Mouse (Mus musculus): ENCODE measurements at regions not wholly inside any gene's neighbourhood (a gene's known extent, or its start where the extent isn't known, plus 50 kb on each side); places are given as distances from the start of the nearest gene placed in this dataset.

- Histone ChIP-seq H3K4me1 (ENCODE audit: control insufficient read depth, insufficient read depth, low read length) (no peaks in the 10 kb centered on the region), H3K36me3 (ENCODE audit: control insufficient read depth, insufficient read depth, low read length) (no peaks in the 10 kb centered on the region), H3K4me3 (replicated peaks; ENCODE audit: low read length) (no peak overlapping the region), H3K4me2 (ENCODE audit: low read depth, low read length) (no peak overlapping the region), H3K27ac (ENCODE audit: low read length) (no peak overlapping the region), H3K9me3 (replicated peaks; ENCODE audit: control insufficient read depth, low read length) (no peaks in the 10 kb centered on the region), H3K9ac (ENCODE audit: low read length) (no peak overlapping the region), H3K27me3 (ENCODE audit: control insufficient read depth, insufficient read depth, low read length) (no peaks in the 10 kb centered on the region)
- no peak for ATAC-seq (ENCODE audit: insufficient read depth, low FRiP score)
- 39% methylated on average over 14 of the region's 14 CpGs for WGBS
These were observed 104.1 kb upstream of the Kdm8 start for GRCm38 (mm10) chr7:125340326-125340905.

GRCm38 (mm10) chr7:125349606-125350005 is 94.9 kb upstream of the Kdm8 start:
- H3K27ac ChIP-seq (ENCODE audit: low read length): no peak overlapping the region
- no peak overlapping the region for H3K4me2 ChIP-seq (ENCODE audit: low read depth, low read length)
- no peaks in the 10 kb centered on the region for H3K4me1 ChIP-seq (ENCODE audit: control insufficient read depth, insufficient read depth, low read length)
- WGBS: 57% methylated on average over 3 of the region's 3 CpGs
- no peak for ATAC-seq (ENCODE audit: insufficient read depth, low FRiP score)
- H3K27me3 ChIP-seq (ENCODE audit: control insufficient read depth, insufficient read depth, low read length): no peaks in the 10 kb centered on the region
- H3K36me3 ChIP-seq (ENCODE audit: control insufficient read depth, insufficient read depth, low read length): no peaks in the 10 kb centered on the region
- no peaks in the 10 kb centered on the region for H3K9me3 ChIP-seq (replicated peaks; ENCODE audit: control insufficient read depth, low read length)
- no peak overlapping the region for H3K4me3 ChIP-seq (replicated peaks; ENCODE audit: low read length)
- H3K9ac ChIP-seq (ENCODE audit: low read length): no peak overlapping the region

GRCm38 (mm10) chr7:125354211-125354610 is 90.3 kb upstream of the Kdm8 start:
- Histone ChIP-seq H3K9me3 (replicated peaks; ENCODE audit: control insufficient read depth, low read length) (no peaks in the 10 kb centered on the region), H3K27ac (ENCODE audit: low read length) (no peak overlapping the region), H3K4me1 (ENCODE audit: control insufficient read depth, insufficient read depth, low read length) (0 out of 2 replicates have a peak, but pooled peaks cover 2% of the 10 kb centered on the region), H3K4me3 (replicated peaks; ENCODE audit: low read length) (no peak overlapping the region), H3K36me3 (ENCODE audit: control insufficient read depth, insufficient read depth, low read length) (no peaks in the 10 kb centered on the region), H3K27me3 (ENCODE audit: control insufficient read depth, insufficient read depth, low read length) (no peaks in the 10 kb centered on the region), H3K4me2 (ENCODE audit: low read depth, low read length) (no peak overlapping the region), H3K9ac (ENCODE audit: low read length) (no peak overlapping the region)
- ATAC-seq (ENCODE audit: insufficient read depth, low FRiP score): no peak
- 78% methylated on average over 1 of the region's 1 CpGs for WGBS

GRCm38 (mm10) chr7:125354956-125355355 is 89.5 kb upstream of the Kdm8 start:
- no peak for ATAC-seq (ENCODE audit: insufficient read depth, low FRiP score)
- Histone ChIP-seq H3K4me2 (ENCODE audit: low read depth, low read length) (no peak overlapping the region), H3K9me3 (replicated peaks; ENCODE audit: control insufficient read depth, low read length) (no peaks in the 10 kb centered on the region), H3K9ac (ENCODE audit: low read length) (no peak overlapping the region), H3K4me3 (replicated peaks; ENCODE audit: low read length) (no peak overlapping the region), H3K36me3 (ENCODE audit: control insufficient read depth, insufficient read depth, low read length) (no peaks in the 10 kb centered on the region), H3K27ac (ENCODE audit: low read length) (no peak overlapping the region), H3K27me3 (ENCODE audit: control insufficient read depth, insufficient read depth, low read length) (no peaks in the 10 kb centered on the region), H3K4me1 (ENCODE audit: control insufficient read depth, insufficient read depth, low read length) (0 out of 2 replicates have a peak, but pooled peaks cover 2% of the 10 kb centered on the region)
- WGBS: 39% methylated on average over 10 of the region's 10 CpGs

- Histone ChIP-seq H3K36me3 (ENCODE audit: control insufficient read depth, insufficient read depth, low read length) (no peaks in the 10 kb centered on the region), H3K27me3 (ENCODE audit: control insufficient read depth, insufficient read depth, low read length) (no peaks in the 10 kb centered on the region), H3K4me2 (ENCODE audit: low read depth, low read length) (no peak overlapping the region), H3K9me3 (replicated peaks; ENCODE audit: control insufficient read depth, low read length) (no peaks in the 10 kb centered on the region), H3K4me1 (ENCODE audit: control insufficient read depth, insufficient read depth, low read length) (0 out of 2 replicates have a peak, but pooled peaks cover 2% of the 10 kb centered on the region), H3K9ac (ENCODE audit: low read length) (no peak overlapping the region), H3K27ac (ENCODE audit: low read length) (no peak overlapping the region), H3K4me3 (replicated peaks; ENCODE audit: low read length) (no peak overlapping the region)
- ATAC-seq (ENCODE audit: insufficient read depth, low FRiP score): no peak
- 83% methylated on average over 4 of the region's 4 CpGs for WGBS
These were observed 86.5 kb upstream of the Kdm8 start for GRCm38 (mm10) chr7:125358016-125358415.

- no peak overlapping the region for H3K9ac ChIP-seq (ENCODE audit: low read length)
- no peak overlapping the region for H3K27ac ChIP-seq (ENCODE audit: low read length)
- H3K4me3 ChIP-seq (replicated peaks; ENCODE audit: low read length): no peak overlapping the region
- H3K9me3 ChIP-seq (replicated peaks; ENCODE audit: control insufficient read depth, low read length): no peaks in the 10 kb centered on the region
- no peak overlapping the region for H3K4me2 ChIP-seq (ENCODE audit: low read depth, low read length)
- ATAC-seq (ENCODE audit: insufficient read depth, low FRiP score): no peak
- H3K4me1 ChIP-seq (ENCODE audit: control insufficient read depth, insufficient read depth, low read length): no peaks in the 10 kb centered on the region
- no peaks in the 10 kb centered on the region for H3K27me3 ChIP-seq (ENCODE audit: control insufficient read depth, insufficient read depth, low read length)
- 69% methylated on average over 2 of the region's 2 CpGs for WGBS
- H3K36me3 ChIP-seq (ENCODE audit: control insufficient read depth, insufficient read depth, low read length): no peaks in the 10 kb centered on the region
These were observed 61.5 kb upstream of the Kdm8 start for GRCm38 (mm10) chr7:125383021-125383420.

GRCm38 (mm10) chr7:125384171-125384570 is 60.3 kb upstream of the Kdm8 start:
- ATAC-seq (ENCODE audit: insufficient read depth, low FRiP score): no peak
- Histone ChIP-seq H3K4me1 (ENCODE audit: control insufficient read depth, insufficient read depth, low read length) (no peaks in the 10 kb centered on the region), H3K4me2 (ENCODE audit: low read depth, low read length) (no peak overlapping the region), H3K27me3 (ENCODE audit: control insufficient read depth, insufficient read depth, low read length) (no peaks in the 10 kb centered on the region), H3K4me3 (replicated peaks; ENCODE audit: low read length) (no peak overlapping the region), H3K9ac (ENCODE audit: low read length) (no peak overlapping the region), H3K27ac (ENCODE audit: low read length) (no peak overlapping the region), H3K36me3 (ENCODE audit: control insufficient read depth, insufficient read depth, low read length) (no peaks in the 10 kb centered on the region), H3K9me3 (replicated peaks; ENCODE audit: control insufficient read depth, low read length) (no peaks in the 10 kb centered on the region)
- 83% methylated on average over 4 of the region's 4 CpGs for WGBS

- Histone ChIP-seq H3K4me1 (ENCODE audit: control insufficient read depth, insufficient read depth, low read length) (0 out of 2 replicates have a peak, but pooled peaks cover 9% of the 10 kb centered on the region), H3K9ac (ENCODE audit: low read length) (no peak overlapping the region), H3K36me3 (ENCODE audit: control insufficient read depth, insufficient read depth, low read length) (no peaks in the 10 kb centered on the region), H3K9me3 (replicated peaks; ENCODE audit: control insufficient read depth, low read length) (no peaks in the 10 kb centered on the region), H3K27ac (ENCODE audit: low read length) (no peak overlapping the region), H3K27me3 (ENCODE audit: control insufficient read depth, insufficient read depth, low read length) (no peaks in the 10 kb centered on the region), H3K4me3 (replicated peaks; ENCODE audit: low read length) (no peak overlapping the region), H3K4me2 (ENCODE audit: low read depth, low read length) (no peak overlapping the region)
- ATAC-seq (ENCODE audit: insufficient read depth, low FRiP score): no peak
- WGBS: 29% methylated on average over 3 of the region's 3 CpGs
These were observed 51.9 kb upstream of the Kdm8 start for GRCm38 (mm10) chr7:125392536-125392935.

- WGBS: 3% methylated on average over 16 of the region's 16 CpGs
- Histone ChIP-seq H3K36me3 (ENCODE audit: control insufficient read depth, insufficient read depth, low read length) (no peaks in the 10 kb centered on the region), H3K9me3 (replicated peaks; ENCODE audit: control insufficient read depth, low read length) (no peaks in the 10 kb centered on the region), H3K4me1 (ENCODE audit: control insufficient read depth, insufficient read depth, low read length) (0 out of 2 replicates have a peak, but pooled peaks cover 9% of the 10 kb centered on the region), H3K4me2 (ENCODE audit: low read depth, low read length) (peak overlapping the region; percentile 86), H3K4me3 (replicated peaks; ENCODE audit: low read length) (peak overlapping the region; percentile 47), H3K27ac (ENCODE audit: low read length) (no peak overlapping the region; the same call in 1 of the 2 replicates), H3K27me3 (ENCODE audit: control insufficient read depth, insufficient read depth, low read length) (no peaks in the 10 kb centered on the region), H3K9ac (ENCODE audit: low read length) (peak overlapping the region; percentile 67)
- peak; percentile 51; the same call in 1 of the 2 replicates for ATAC-seq (ENCODE audit: insufficient read depth, low FRiP score)
These were observed 51.2 kb upstream of the Kdm8 start for GRCm38 (mm10) chr7:125393228-125393627.

All from stomach, embryonic 16.5 days (tissue).